19 mouse cellular contexts compared by ENCODE assay signal in the genomic region with DNA sequence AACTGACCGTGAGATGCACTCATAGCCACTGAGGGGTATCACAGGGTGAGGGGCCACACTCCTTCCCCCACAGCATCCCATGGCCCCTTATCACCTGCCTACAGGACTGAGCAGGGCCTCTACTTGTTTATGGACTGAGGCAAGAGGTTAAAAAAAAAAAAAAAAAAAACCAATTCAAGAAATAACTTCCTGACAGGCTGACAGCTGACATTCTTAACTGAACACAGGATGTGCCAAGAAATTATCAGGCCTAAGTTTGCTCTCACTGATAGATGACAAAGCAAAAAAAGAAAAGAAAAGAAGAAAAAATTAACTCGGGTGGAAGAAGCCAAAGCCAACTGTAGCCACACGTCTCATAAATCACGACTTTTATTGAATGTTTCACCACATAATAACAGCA.
DNase-seq lines count a peak whose midpoint lies in the region; ATAC-seq and TF ChIP-seq lines count a peak whose summit lies in the region.
"Had no signal": no experiment of that assay in that cellular context is flagged by ENCODE, and none has a peak within 500 bp of the region (broad histone marks: within the 10 kb centered on the region; RNA-seq: fewer than 3 reads in every experiment).

No protein-coding gene starts in this region.

- H3K27ac ChIP-seq in heart, embryonic 15.5 days, result peak overlapping the region; percentile 11
- no peak overlapping the region for H3K27ac ChIP-seq in heart, embryonic 10.5 days
- peak overlapping the region; percentile 74 for H3K27ac ChIP-seq in lung, embryonic 16.5 days (ENCODE audit: low read length)
- H3K27ac ChIP-seq in liver, embryonic 16.5 days (ENCODE audit: low read length), result no peak overlapping the region
- no peak overlapping the region for H3K27ac ChIP-seq in gastrocnemius, adult 2 months
- H3K27ac ChIP-seq: embryonic facial prominence, embryonic 10.5 days; left cerebral cortex, adult 2 months; limb, embryonic 13.5 days; neural tube, embryonic 12.5 days had no signal

- peaks cover 67% of the 10 kb centered on the region for H3K4me1 ChIP-seq in heart, embryonic 15.5 days (replicated peaks)
- peaks cover 84% of the 10 kb centered on the region for H3K4me1 ChIP-seq in heart, embryonic 10.5 days
- peaks cover 33% of the 10 kb centered on the region for H3K4me1 ChIP-seq in lung, embryonic 16.5 days (replicated peaks; ENCODE audit: control insufficient read depth, insufficient read depth, low read length)
- H3K4me1 ChIP-seq in G1E (ENCODE audit: insufficient read depth, low read depth, low read length), result peaks cover 96% of the 10 kb centered on the region
- H3K4me1 ChIP-seq in liver, embryonic 16.5 days (ENCODE audit: control insufficient read depth, low read depth, low read length), result peaks cover 31% of the 10 kb centered on the region

- TF ChIP-seq CTCF in G1E (IDR thresholded peaks at IDR 0.05; ENCODE audit: low read depth, low read length), result no peak
- TF ChIP-seq CTCF in gastrocnemius, adult 2 months (IDR thresholded peaks at IDR 0.05), result no peak

- H3K9ac ChIP-seq in heart, embryonic 15.5 days, result no peak overlapping the region
- H3K9ac ChIP-seq in lung, embryonic 16.5 days (ENCODE audit: low read length), result no peak overlapping the region
- no peak overlapping the region for H3K9ac ChIP-seq in liver, embryonic 16.5 days (ENCODE audit: low read depth, low read length)
- H3K9ac ChIP-seq: limb, embryonic 13.5 days; neural tube, embryonic 12.5 days had no signal

- 43% methylated on average over 4 of the region's 4 CpGs for WGBS in heart, embryonic 15.5 days
- 56% methylated on average over 4 of the region's 4 CpGs for WGBS in heart, embryonic 10.5 days
- 37% methylated on average over 4 of the region's 4 CpGs for WGBS in lung, embryonic 16.5 days
- 14% methylated on average over 4 of the region's 4 CpGs for WGBS in liver, embryonic 16.5 days (ENCODE audit: insufficient replicate concordance)

- H3K27me3 ChIP-seq in heart, embryonic 15.5 days, result no peaks in the 10 kb centered on the region
- no peaks in the 10 kb centered on the region for H3K27me3 ChIP-seq in heart, embryonic 10.5 days (ENCODE audit: insufficient read depth, poor library complexity, severe bottlenecking)
- no peaks in the 10 kb centered on the region for H3K27me3 ChIP-seq in lung, embryonic 16.5 days (ENCODE audit: control insufficient read depth, insufficient read depth, low read depth, low read length)
- no peaks in the 10 kb centered on the region for H3K27me3 ChIP-seq in G1E (ENCODE audit: insufficient read depth, low read length)
- H3K27me3 ChIP-seq in liver, embryonic 16.5 days (ENCODE audit: control insufficient read depth, insufficient read depth, low read depth, low read length), result no peaks in the 10 kb centered on the region
- H3K27me3 ChIP-seq: limb, embryonic 13.5 days; neural tube, embryonic 12.5 days had no signal

- intact Hi-C loops in gastrocnemius, adult 2 months (cut with DNase I), result no loop called here

- H3K9me3 ChIP-seq in heart, embryonic 15.5 days (replicated peaks), result no peaks in the 10 kb centered on the region
- H3K9me3 ChIP-seq in heart, embryonic 10.5 days, result no peaks in the 10 kb centered on the region
- H3K9me3 ChIP-seq in lung, embryonic 16.5 days (ENCODE audit: control insufficient read depth, low read length), result no peaks in the 10 kb centered on the region
- H3K9me3 ChIP-seq in G1E (replicated peaks), result no peaks in the 10 kb centered on the region
- no peaks in the 10 kb centered on the region for H3K9me3 ChIP-seq in liver, embryonic 16.5 days (replicated peaks; ENCODE audit: control insufficient read depth, low read length)
- H3K9me3 ChIP-seq: embryonic facial prominence, embryonic 10.5 days; limb, embryonic 13.5 days; neural tube, embryonic 12.5 days had no signal

- no peak for ATAC-seq in heart, embryonic 15.5 days (replicated peaks; ENCODE audit: insufficient number of reproducible peaks, insufficient read depth, low FRiP score, low read depth)
- ATAC-seq in lung, embryonic 16.5 days (ENCODE audit: low read depth), result peak; percentile 42
- peak; percentile 50 for ATAC-seq in G1E (ENCODE audit: extremely low read depth, insufficient number of reproducible peaks, low FRiP score, poor library complexity, severe bottlenecking)
- ATAC-seq in liver, embryonic 16.5 days (ENCODE audit: low read depth), result 0 out of 2 replicates have a peak, but pooled peaks have one; percentile 32

- DNase-seq in heart, embryonic 10.5 days (ENCODE audit: low spot score), result no peak
- no peak for DNase-seq in lung, postnatal 36 days
- DNase-seq in G1E (ENCODE audit: low spot score), result no peak
- DNase-seq in gastrocnemius, adult 2 months, result no peak
- DNase-seq in retina, postnatal 1 day, result no peak
- DNase-seq: adrenal gland, adult 8-10 months; cerebellum, postnatal 10 days; gastrocnemius, postnatal 25 days; heart, postnatal 14 days; kidney, postnatal 4 days; thymus, postnatal 14 days had no signal

- no peak overlapping the region for H3K4me2 ChIP-seq in heart, embryonic 15.5 days
- H3K4me2 ChIP-seq in lung, embryonic 16.5 days (ENCODE audit: low read depth, low read length), result no peak overlapping the region
- no peak overlapping the region for H3K4me2 ChIP-seq in liver, embryonic 16.5 days (ENCODE audit: low read depth, low read length)
- H3K4me2 ChIP-seq: limb, embryonic 13.5 days; midbrain, embryonic 11.5 days; neural tube, embryonic 12.5 days had no signal

- no peak overlapping the region for H3K4me3 ChIP-seq in heart, embryonic 15.5 days
- no peak overlapping the region for H3K4me3 ChIP-seq in heart, embryonic 10.5 days
- H3K4me3 ChIP-seq in lung, embryonic 16.5 days (ENCODE audit: low read length), result no peak overlapping the region
- no peak overlapping the region; the same call in 1 of the 2 replicates for H3K4me3 ChIP-seq in G1E (ENCODE audit: low read depth, low read length)
- H3K4me3 ChIP-seq in liver, embryonic 16.5 days (ENCODE audit: low read depth, low read length), result no peak overlapping the region
- no peak overlapping the region for H3K4me3 ChIP-seq in gastrocnemius, adult 2 months
- H3K4me3 ChIP-seq: embryonic facial prominence, embryonic 10.5 days; left cerebral cortex, adult 2 months; limb, embryonic 13.5 days; neural tube, embryonic 12.5 days had no signal

- H3K36me3 ChIP-seq in heart, embryonic 15.5 days, result no peaks in the 10 kb centered on the region
- peaks cover 15% of the 10 kb centered on the region for H3K36me3 ChIP-seq in heart, embryonic 10.5 days
- H3K36me3 ChIP-seq in lung, embryonic 16.5 days (ENCODE audit: control insufficient read depth, insufficient read depth, low read length), result no peaks in the 10 kb centered on the region; the same call in 1 of the 2 replicates
- peaks cover 59% of the 10 kb centered on the region for H3K36me3 ChIP-seq in G1E (replicated peaks)
- no peaks in the 10 kb centered on the region for H3K36me3 ChIP-seq in liver, embryonic 16.5 days (ENCODE audit: control insufficient read depth, insufficient read depth)

Comparison
In these comparisons a context has a peak if more than half of its experiments do, and no peak if none do; other contexts are left out.
1. H3K27ac ChIP-seq: peak in heart, embryonic 15.5 days (single experiment) and lung, embryonic 16.5 days (single experiment); none in heart, embryonic 10.5 days (single experiment), liver, embryonic 16.5 days (single experiment) and gastrocnemius, adult 2 months (single experiment).